Mouse (Mus musculus) adrenal gland, adult 8-10 months (tissue): ENCODE measurements around the gene F830045P16Rik. TPM values are rescaled to one million over a fixed set of nuclear protein-coding genes. Genes with fewer than 3 reads are reported as not detected.

ENCODE experiments used
- DNase-seq: peaks from one replicate; pipeline ENCODE4 v3.0.0; 2022
- total RNA-seq, 4 experiments: library from RNA; stranded (reverse); gene quantifications; 2 replicates each; pipeline ENCODE4 v1.2.4; 2022

F830045P16Rik gene
- total RNA-seq = not detected

- no peak for DNase-seq
These were observed at the start of gene F830045P16Rik for GRCm38 (mm10) chr2:129536377-129536776. F830045P16Rik (minus strand) TSS chr2:129536602.

- peak; percentile 55 for DNase-seq
These were observed 49.6 kb upstream of the F830045P16Rik start for GRCm38 (mm10) chr2:129585904-129586514.

DNA sequence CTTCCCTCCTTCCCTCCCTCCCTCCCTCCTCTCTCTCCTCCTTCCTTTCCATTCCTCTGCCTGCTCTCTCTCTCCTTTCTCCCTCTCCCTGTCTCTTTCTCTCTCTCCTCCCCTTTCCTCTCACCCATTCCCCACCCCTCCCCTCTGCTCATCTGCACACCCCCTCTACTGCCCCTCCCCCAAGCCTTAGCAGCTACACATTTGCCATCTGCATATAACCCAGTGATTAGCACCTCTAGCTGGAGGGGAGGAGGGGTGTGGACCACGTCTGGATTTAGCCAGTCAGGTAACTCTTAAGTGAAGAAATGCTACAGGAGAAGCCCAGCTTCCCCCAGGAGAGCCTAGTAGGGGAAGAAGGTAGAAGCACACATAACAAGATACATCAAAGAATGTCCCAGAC lies 48.5 kb upstream of the F830045P16Rik start:
- DNase-seq = no peak

DNA sequence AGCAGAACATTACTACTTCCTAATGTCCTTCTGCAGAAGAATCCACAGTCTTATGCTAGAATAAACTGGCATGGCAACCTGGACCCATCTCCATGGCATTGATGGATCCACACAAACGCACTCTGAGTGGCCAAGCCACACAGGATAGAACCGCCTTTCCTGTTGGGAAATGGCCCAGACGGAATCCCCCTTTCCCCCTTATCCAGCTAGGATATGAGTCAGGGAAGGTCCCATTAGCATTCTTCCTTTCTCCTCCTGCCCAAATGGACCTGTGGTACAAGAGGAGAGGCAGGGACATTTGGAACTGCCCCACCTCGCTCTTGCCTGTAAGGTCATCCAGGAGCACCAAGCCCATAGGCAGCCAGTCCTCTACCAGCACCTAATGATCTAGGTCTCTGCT lies 45.9 kb upstream of the F830045P16Rik start:
- no peak for DNase-seq

GRCm38 (mm10) chr2:129581826-129582225 lies 45.4 kb upstream of the F830045P16Rik start:
- DNase-seq = peak; percentile 58

DNA sequence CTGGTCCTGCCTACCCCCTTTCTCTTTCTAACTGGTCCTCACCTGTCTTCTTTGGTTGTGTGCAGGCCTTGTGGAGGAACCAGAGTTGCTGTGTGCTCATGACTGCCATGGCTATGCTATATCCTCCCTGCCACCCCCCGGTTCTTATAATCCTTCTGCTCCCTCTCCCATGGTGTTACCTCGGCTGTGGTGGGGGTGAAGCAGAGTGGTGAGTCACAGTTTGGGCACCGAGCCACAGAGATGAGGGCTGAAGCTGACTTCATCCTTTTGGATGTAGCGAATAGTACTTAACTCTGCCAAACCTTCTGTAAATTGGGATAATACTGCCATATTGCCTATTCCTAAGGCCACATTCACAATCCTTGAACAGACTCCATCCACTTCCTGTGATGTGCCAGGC lies 44.3 kb upstream of the F830045P16Rik start:
- DNase-seq = peak; percentile 49

GRCm38 (mm10) chr2:129576611-129577447 lies 40.4 kb upstream of the F830045P16Rik start:
- DNase-seq = no peak

GRCm38 (mm10) chr2:129575113-129575512 lies 38.7 kb upstream of the F830045P16Rik start:
- DNase-seq = no peak

DNA sequence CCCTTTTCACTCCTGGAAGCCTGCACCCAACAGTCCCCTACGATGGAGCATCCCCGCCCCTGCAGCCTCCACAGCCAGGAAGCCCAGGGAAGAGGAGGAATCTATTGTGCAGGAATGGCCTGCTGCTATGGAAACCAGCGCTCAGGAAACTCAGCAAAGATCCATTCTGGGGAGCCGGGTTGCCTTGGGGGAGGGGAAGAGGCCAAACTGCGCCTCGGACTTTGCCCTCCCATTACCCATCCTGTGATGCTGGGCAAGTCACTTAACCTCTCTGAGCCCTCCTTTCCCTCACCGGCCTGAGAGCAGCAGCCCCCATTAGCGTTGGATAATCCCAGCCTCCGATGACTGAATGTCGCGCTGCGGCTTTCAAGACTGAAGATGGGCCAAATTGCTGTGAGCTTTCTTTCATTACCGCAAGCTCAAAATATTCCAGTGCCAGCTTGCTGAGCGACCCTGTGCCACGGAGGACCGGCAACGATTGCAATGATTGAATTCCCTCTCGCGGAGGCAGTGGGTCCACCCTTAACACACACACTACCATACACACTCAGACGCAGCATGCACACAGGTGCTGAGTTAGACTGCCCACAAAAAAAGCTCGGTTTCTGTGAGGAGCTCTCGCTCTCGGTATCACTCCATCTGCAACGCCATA lies 38.1 kb upstream of the F830045P16Rik start:
- no peak for DNase-seq

DNA sequence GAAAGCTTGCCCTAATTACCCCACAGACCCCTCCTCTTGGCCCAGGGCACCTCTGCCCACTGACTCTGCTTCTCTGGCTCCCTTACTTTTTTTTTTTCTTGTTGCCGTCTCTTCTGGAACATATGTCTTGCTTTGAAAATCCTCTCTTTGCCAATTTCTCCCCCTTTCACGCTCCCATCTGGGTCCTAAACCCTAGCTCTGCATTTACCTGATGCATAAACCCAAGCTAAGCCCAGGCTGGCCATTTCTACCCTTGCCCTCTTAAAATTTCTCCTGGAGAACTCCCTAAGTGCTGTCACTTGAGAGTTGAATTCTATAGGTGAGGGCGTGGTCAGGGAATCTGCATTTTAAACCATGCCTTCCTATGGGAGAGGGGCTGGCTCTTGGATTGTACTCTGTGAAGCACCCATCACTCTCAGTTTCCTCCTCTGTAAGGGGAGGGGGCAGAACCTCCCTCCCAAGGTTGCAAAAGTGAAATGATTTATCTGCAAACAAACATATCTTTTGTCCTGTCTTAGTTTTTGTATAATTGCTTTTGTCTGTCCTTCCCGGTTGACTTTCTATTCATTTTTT lies 37.4 kb upstream of the F830045P16Rik start:
- no peak for DNase-seq

DNA sequence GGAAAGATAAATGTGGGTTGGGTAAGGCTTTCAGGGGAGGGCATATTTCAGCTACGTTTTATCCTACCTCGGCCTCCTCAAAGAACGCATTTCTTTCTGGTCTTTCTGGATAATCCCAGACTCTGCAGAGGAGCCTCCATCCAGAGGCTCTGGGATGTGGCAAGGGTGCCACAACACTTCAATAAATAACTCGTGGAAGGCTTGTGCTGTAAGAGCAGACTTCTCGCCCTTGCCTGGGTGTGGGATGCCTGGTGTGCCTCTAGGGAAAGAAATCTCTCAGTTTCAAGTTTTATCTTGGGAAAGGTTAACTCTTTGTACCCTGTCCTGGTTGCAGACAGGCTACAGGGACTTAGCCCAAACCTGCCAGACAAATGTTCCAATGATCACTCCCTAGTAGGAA lies 33.2 kb upstream of the F830045P16Rik start:
- no peak for DNase-seq

GRCm38 (mm10) chr2:129569120-129569519 lies 32.7 kb upstream of the F830045P16Rik start:
- no peak for DNase-seq

DNA sequence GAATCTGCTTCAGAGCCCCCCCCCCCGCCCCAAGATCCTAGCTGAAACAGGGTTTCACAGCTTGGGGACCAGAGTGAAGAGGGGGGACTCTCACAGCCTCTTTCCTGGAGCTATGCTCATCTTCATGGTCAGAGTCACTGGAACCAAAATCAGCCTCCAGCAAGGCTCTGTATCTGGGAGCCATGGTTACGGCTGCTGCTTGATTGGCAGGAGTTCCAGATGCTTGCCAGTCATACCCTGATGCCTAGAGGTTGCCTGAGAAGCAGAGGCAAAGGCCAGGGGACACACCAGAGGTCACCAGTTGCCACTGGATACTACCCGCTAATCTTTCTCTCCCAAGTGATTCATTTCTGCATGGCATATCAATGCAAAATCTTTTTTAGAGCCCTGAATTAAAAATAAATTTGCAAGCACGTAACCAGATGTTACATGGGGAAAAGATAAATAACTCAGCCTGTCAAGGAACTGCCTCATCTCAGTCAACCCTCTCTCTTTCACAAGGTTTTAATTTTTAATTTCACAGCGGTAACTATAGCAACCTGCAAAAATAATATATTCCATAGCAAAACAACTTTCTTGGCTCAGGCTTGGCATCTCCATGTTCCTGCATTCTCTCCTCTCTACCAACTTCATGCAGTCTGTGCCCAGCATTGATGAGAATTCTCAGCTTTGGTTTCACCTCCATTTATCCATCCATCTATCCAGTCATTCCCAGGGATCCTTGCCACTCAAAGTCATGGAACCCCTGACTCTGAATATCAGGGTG lies 27.7 kb upstream of the F830045P16Rik start:
- no peak for DNase-seq

GRCm38 (mm10) chr2:129561796-129562195 lies 25.4 kb upstream of the F830045P16Rik start:
- no peak for DNase-seq

- DNase-seq = no peak
These were observed 22.4 kb upstream of the F830045P16Rik start for GRCm38 (mm10) chr2:129558875-129559219.

DNA sequence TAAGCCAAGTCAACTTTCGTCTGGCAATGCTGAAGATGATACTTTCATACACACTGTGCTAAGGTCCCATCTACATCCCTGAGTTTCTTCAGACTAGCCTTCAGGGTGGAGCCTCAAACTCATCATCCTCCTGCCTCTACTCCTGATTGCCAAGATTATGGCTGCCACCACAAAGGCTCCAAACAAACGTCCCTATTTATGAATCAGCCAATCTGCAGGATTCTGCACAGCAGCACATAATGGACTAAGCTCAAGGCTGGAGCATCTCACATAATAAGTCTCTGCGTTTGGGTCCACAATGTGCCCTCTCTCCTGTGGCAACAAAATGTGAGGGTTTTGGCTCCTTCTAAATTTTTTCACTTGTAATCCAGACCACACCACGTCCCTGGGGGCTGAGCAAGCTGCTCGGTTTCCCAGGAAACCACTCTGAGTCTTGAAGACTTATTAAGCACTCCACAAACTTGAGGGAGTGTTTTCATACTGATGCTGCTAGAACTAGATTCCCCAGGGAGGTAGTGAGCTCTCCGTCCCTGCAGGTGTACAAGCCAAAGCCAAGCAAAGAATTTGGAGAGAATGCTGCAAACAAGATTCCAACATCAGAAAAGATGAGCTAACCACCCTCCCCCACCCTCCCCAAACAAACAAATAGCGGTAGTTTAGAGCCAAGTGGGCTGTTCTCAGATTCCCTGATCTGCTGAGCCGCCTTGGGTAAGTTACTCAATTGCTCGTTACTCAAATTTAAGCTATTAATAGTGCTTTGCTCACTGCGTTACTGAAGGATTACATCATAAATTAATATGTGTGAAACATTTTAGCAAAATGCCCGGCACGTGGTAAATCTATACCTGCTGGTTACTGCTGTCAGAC lies 21.8 kb upstream of the F830045P16Rik start:
- no peak for DNase-seq

DNA sequence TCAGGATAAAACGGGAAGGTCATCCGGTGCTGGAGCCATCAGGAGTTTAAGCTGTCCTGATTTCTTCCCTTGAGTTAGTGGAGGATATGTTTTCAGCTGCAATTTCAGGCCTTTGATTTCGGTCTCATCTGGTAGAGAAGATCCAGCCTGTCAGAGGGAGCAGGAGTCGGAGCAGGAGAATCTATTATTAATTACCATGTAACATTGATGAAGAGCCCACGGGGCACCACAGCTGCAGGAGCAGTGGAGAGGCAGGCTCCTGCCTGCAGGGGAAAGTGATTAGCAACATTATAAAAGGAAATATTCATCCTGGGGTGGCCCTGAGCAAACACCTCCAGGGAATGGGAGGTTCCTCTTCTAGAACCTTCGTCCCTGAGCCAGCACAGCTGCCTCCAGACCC lies 19.7 kb upstream of the F830045P16Rik start:
- DNase-seq = no peak

DNA sequence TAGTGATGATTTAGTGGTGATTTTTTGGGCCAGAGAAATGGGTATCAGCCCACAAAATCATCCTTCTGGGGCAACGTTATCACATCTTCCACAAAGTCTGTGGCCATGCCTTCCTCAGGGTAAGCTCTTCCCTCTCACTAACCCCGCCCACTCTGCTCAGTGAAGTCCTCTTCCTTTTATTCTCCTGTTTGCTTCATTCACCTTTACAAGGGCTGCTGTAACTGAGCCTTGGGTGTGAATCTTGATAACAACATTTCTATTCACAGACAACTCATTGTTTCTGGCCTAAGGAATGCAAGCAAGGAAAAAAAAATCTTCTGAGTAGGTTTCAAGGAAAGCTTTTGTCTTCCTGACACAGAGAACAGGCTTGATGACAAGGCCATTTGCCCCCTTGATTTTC lies 14.4 kb upstream of the F830045P16Rik start:
- DNase-seq = no peak

- DNase-seq = no peak
These were observed 13.2 kb upstream of the F830045P16Rik start for GRCm38 (mm10) chr2:129549537-129550135.

DNA sequence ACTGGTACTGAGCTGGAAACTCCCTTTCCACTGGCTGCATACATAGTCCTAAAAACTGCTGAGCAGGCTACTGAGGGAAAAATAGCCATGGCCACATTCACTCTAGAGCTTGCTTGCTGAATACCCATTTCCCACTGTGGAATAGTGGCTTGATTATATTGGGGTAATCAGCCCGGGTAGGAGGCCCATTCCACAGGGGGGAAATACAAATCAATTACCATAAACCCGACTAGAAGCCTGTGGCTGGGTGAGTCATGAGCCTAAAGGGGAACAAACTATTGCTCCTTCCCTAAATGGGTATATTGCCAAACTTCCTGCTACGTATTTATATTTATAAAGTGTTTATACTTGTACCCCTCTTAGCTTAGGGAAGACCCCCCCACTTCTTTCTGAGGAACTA lies 10.4 kb upstream of the F830045P16Rik start:
- DNase-seq = no peak

GRCm38 (mm10) chr2:129545596-129545995 lies 9.2 kb upstream of the F830045P16Rik start:
- DNase-seq = no peak
